Mouse (Mus musculus): ENCODE data around the gene Eftud2.

Gene Eftud2

GRCm38 (mm10) chr11:102880585-102881313 lies at the start of gene Eftud2, which contains the start of gene Ccdc103:
Eftud2 (minus strand) TSS chr11:102880985.
Ccdc103 (plus strand) TSS chr11:102881204.
- in situ Hi-C loops (cut with MboI, MseI), result no loop called here

DNA sequence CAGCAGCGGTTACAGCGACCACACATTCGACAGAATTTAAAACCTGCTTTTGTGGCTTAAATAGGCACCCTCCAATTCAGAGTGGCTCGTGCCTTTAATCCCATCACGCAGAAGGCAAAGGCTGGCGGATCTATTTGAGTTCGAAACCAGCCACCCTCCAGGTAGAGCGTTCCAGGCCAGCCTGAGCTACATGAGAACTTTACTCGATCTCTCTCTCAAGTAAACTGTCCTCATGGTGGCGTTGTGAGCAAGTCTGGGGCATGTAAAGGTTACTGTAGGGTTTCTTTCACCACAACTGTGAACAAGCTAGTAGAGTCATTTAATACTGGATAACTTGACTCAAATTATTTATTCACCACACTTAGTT lies 44.5 kb upstream of the Eftud2 start:
- in situ Hi-C loops (cut with MboI, MseI), result no loop called here

GRCm38 (mm10) chr11:102924557-102925350 lies 44.0 kb upstream of the Eftud2 start, which contains the start of gene Kif18b:
Kif18b (minus strand) TSS chr11:102925124.
- in situ Hi-C loops (cut with MboI, MseI), result no loop called here

- in situ Hi-C loops (cut with MboI, MseI), result no loop called here
Observed at GRCm38 (mm10) chr11:102921491-102921890, 40.7 kb upstream of the Eftud2 start.

GRCm38 (mm10) chr11:102918077-102918476 lies 37.3 kb upstream of the Eftud2 start:
- in situ Hi-C loops (cut with MboI, MseI), result no loop called here

GRCm38 (mm10) chr11:102915380-102915779 lies 34.6 kb upstream of the Eftud2 start:
- in situ Hi-C loops (cut with MboI, MseI), result no loop called here

DNA sequence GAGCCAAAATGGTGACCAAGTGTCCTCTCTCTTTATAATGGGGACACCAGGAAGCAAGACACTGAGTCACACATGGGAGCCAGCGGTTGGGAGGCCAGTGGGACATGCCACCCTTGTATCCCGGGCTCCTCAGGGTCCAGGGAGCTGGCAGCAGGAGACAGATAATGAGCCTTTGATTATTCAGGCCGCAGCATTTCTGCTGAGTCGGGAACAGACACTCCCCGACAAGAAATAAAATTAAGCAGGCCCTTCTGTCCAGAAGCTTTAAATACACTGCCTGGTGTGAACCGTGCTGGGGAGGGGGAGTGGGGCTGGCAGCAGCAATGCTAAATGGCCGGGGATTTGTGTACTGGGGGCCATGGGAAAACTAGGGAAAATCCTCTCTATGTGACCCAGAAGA lies 30.6 kb upstream of the Eftud2 start:
- in situ Hi-C loops (cut with MboI, MseI), result no loop called here

DNA sequence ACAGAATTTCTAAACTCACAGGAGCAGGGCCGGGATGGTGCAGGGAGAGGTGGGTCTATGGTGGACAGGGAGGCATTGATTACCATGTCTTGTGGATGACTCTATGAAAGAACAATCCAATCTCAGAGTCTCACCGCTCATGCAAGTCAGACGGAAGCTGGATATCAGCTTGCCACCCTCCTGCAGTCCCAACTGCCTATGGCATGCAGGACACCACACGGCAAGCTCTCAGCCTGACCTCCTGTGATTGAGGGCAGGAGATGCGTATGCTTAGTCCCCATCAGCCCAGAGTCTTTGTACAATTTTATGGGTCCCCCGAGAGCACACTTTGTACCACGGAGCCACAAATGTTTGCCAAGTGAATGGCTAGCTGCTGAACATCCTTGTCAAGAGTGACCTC lies 22.9 kb upstream of the Eftud2 start:
- in situ Hi-C loops (cut with MboI, MseI), result no loop called here

GRCm38 (mm10) chr11:102902107-102902506 lies 21.3 kb upstream of the Eftud2 start:
- in situ Hi-C loops (cut with MboI, MseI), result no loop called here

DNA sequence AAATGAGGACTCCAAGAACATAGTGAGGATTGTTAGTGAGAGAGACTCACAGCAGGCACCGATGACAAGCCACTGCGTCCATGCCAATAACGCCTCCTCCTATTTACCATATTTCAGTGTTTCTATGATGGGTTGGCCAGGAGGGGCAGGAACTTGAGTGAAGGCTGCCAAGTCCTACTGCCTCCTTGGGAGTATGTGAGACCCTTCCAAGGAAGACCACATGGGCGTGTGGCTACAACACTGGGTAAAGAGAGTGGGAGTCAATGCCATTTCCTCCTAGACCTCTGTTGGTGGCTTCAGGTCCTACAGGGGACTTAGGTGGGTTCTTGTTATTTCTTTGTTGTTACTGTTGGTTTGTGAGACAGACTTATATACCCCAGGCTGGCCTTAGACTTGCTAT lies 20.4 kb upstream of the Eftud2 start:
- in situ Hi-C loops (cut with MboI, MseI), result no loop called here

GRCm38 (mm10) chr11:102900763-102901162 lies 20.0 kb upstream of the Eftud2 start, which contains the start of gene Gfap:
Gfap (minus strand) TSS chr11:102900912.
- in situ Hi-C loops (cut with MboI, MseI), result no loop called here

DNA sequence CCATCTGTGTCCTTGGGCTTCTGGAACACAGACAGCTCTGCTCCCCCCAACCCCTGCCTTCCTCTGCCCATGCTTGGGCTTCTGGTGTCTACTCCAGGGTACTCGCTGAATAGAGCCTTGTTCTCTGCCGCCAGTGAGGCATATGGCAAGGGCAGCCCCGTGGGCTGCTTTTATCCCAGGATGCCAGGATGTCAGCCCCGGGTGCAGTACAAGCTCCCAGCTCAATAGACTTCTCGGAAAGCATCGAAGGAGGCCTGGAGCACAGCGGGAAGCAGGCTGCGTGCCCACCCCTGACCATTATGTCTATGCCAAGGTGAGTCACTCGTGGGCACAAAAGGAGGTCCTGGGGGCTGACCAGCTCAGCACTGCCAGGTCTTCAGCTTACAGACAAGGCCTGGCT lies 17.6 kb upstream of the Eftud2 start:
- in situ Hi-C loops (cut with MboI, MseI), result no loop called here

DNA sequence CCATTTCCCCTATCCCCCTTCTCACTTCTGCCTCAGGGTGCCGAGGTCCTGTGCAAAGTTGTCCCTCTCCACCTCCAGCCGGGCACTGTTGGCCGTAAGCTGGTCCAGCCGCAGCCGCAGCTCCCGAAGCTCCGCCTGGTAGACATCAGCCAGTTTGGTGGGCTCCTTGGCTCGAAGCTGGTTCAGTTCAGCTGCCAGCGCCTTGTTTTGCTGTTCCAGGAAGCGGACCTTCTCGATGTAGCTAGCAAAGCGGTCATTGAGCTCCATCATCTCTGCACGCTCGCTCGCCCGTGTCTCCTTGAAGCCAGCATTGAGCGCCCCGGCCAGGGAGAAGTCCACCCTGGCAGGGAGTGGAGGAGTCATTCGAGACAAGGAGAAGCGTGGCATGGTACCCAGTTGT lies 15.9 kb upstream of the Eftud2 start:
- in situ Hi-C loops (cut with MboI, MseI), result no loop called here

GRCm38 (mm10) chr11:102895779-102896178 lies 15.0 kb upstream of the Eftud2 start:
- in situ Hi-C loops (cut with MboI, MseI), result no loop called here

- in situ Hi-C loops (cut with MboI, MseI), result loop anchor here (5.0 kb wide), 1 partner anchor 98 kb away; no protein-coding TSS in a partner anchor
Observed at GRCm38 (mm10) chr11:102894716-102895115, 13.9 kb upstream of the Eftud2 start.

DNA sequence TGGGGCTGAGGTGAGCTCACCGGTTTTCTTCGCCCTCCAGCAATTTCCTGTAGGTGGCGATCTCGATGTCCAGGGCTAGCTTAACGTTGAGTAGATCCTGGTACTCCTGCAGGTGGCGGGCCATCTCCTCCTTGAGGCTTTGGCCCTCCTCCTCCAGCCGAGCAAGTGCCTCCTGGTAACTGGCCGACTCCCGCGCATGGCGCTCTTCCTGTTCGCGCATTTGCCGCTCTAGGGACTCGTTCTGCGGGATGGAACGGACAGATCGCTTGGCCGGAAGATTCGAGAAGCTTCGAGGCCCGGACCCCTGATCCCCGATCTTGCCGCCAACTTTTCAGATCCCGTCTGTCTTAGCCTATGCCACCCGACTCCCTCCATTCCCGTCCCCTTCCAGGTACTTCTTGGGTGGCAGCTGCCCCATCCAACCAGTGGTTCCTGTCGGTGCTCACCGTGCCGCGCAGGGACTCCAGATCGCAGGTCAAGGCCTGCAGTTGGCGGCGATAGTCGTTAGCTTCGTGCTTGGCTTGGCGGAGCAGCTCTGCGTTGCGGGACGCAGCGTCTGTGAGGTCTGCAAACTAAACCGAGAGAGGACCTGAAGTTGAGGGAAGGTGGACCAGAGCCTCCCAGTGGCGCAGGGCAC lies 12.3 kb upstream of the Eftud2 start:
- in situ Hi-C loops (cut with MboI, MseI), result loop anchor here (5.0 kb wide), 1 partner anchor 99 kb away; no protein-coding TSS in a partner anchor

DNA sequence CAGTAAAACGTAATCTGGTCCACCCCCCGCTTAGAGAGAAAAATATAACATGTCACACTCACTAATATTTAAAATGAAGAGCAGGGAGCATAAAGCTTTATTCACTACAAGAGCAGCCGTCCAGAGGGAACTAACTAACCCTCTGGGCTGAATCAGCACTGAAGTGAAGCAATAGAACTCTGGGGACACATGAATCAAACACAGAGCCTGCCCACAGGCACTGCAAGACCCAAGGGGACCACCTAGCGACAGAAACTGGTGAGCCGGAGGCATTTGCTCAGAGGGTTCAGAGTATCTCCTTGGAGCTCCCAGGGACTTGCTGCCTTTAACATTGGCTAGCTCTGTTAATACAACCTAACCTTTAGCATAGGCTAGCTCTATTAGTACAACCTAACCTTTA lies 9.3 kb upstream of the Eftud2 start:
- in situ Hi-C loops (cut with MboI, MseI), result loop anchor here (5.0 kb wide), 1 partner anchor 102 kb away; no protein-coding TSS in a partner anchor

DNA sequence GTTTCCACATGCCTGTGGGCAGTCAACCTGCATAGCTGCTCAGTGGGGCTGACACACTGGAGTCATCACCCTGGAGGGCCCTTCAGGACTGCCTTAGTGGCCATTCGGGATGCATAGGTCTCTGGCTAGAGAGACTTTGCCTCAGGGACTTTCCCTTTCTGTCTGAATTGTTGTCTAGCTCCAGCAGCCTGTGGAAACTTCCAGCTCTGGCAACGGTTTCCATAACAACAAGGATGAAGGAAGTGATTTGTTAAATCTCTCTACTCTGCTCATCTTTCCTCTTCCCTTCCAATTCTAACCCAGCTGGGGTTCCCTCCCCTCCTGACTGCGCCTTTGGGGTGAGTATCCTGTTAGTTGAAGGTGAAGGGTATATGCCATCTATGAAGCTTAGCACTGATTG lies 7.3 kb upstream of the Eftud2 start:
- in situ Hi-C loops (cut with MboI, MseI), result no loop called here

- in situ Hi-C loops (cut with MboI, MseI), result no loop called here
Observed at GRCm38 (mm10) chr11:102887433-102887832, 6.6 kb upstream of the Eftud2 start.

GRCm38 (mm10) chr11:102884616-102885219 lies 3.9 kb upstream of the Eftud2 start, which contains the start of gene Fam187a:
Fam187a (plus strand) TSS chr11:102885169.
- in situ Hi-C loops (cut with MboI, MseI), result no loop called here

DNA sequence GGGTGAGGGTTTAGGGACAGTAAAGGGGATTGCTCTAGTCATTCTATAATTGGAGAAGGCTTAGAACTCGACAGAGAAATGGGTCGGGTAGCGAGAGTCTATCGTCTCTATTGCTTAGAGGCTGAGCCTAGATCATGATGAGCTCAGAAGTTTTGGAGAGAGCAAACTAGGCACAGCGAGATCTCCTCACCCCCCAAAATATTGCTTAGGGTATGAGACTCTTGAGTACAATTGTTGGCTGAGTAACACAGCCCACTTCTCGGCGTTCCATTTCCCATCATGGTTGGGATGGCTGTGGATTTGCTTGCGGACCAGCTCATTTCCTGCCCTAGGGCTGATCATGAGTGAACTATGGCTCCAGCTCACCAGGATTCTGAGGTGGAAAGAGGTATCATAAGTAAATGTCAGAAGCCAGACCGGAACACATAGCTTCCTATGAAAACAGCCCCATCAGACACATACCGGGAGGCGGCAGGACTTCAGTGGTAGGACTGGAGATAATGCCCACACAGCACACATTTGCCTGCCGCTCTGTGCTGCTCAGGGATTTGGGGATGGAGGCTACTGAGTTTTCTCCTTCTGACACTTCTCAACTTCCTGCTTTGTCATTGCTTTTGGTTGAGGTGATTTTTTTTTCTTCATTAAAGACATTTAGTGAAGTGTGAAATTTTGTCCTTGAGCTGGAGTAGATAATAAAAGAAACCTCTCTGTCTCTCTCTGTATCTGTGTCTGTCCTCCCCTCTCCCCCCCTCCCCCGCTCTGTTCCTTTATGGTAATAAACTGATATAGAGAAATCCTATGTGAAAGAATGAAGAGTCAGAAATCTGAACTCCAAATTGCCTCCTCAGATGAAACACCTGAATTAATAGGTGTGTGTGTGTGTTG lies 771 bp upstream of the Eftud2 start:
- in situ Hi-C loops (cut with MboI, MseI), result no loop called here
